Mouse (Mus musculus) ovary, postnatal 14 days (tissue): ENCODE measurements around the gene Smpd4.
"Not testable (repeated sequence)": the region's sequence is repeated elsewhere in the genome, so short reads cannot be mapped to it uniquely, and the experiment has no call there.

ENCODE experiments used
- DNase-seq: peaks from one replicate; pipeline ENCODE4 v3.0.0; 2022; ENCODE audit warnings: low spot score

Gene Smpd4

DNA sequence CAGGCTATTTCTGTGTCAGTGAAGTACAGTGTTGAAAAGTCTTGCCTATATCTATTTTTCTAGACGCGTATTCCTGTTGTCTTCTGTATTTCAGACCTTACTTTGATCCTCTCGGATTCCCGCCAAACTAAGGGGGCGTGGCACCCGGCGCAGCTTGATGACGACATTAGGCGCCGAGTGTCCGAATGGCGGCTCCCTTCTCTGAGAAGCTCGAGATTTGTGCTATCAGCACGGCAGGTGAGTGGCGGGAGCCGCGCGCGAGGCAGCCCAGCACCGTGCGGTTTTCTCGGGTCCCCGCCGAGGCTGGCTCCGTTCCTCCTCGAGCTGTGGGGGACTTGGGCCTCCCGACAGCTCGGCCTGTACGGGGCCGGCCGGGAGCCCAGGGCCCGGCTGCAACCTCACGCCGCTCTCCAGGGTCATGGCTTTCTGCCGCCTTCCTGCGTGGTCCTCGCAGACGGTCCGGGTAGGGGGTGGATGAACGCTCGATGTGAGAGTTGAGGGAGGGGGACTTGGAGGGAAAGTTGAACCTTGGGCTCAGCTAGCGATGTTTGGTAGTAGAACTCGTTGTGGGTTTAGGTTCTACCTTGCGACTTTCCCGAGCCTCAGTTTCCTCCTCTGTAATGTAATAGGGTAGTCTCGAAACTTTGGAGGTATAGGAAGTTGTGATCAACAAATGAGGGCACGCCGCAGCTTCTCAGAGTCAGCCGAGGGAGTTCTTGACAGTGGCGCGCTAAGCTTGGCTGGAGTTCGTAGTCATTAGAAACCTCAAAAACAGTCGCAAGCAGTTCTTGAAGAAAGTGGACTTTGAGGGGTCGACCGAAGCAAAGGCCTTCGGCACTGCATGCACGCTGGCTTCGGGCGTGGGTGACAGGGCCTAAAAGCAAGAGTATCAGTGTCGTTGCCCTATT, at the start of gene Smpd4:
TSS of gene Smpd4 (plus strand) at position 157 of the 908 bp plus-strand sequence.
- peak; percentile 98 for DNase-seq

DNA sequence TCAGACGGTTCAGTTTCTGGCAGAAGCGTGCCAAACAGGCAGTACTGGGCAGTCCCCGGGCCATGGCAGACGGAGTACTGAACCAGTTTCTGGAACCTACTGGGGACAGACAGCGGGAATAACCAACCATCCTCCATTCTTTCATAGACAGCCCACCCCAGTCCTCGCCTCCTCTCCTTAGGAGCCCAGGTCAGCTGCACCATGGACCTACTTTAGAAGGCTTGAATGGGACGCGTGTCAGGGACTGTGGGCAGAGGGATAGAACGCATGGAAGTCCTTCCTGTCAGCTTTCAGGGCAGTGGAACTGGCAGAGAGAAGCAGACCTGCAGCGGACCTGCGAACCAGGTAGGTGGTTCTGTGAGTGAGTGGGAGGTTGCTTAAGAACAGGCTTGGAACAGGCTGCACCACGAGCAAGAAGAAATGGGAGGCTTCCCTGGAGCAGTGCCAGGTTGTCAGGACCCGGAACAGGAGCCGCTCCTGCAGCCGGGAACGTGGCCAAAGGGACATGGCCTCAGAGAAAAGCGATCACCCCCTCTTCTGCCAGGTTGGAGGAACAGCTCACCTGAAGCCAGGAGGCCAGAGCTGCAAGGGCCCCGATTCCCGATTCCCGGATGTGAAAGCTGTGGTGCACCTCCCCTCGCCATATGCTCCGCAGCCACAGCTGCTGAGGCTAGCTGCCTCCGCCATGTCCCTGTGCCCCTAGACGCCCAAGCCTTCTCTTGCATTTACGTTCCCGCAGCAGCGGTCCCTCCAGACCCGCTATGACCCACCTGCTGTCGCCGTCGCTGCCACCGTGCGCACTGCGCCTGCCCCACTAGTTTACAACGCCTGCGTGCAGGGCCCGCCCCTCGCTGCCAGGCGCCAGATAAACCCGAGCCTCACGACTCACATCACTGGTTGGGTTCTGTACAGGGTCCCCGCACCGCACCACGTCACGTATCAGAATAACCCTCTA, 43.0 kb upstream of the Smpd4 start:
- peak; percentile 70 for DNase-seq

DNA sequence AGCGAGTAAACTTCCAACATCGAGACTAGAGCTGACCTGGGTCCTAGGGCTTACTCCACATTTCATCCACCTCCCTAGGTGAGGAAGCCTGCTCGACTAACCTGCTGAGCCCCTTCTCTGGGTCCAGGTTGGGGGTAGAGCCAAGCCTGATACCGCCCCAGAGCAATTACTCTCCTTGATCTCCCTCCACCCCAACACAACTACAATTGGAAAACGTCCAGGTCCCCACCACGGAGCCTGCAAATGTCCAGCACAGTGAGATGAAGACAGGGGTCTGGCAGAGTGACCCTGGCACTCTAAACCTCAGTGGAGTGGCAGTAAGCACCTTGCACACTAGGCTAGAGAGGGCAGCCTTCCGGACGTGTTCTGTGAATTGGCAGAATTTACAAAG, 42.3 kb upstream of the Smpd4 start:
- no peak for DNase-seq

DNA sequence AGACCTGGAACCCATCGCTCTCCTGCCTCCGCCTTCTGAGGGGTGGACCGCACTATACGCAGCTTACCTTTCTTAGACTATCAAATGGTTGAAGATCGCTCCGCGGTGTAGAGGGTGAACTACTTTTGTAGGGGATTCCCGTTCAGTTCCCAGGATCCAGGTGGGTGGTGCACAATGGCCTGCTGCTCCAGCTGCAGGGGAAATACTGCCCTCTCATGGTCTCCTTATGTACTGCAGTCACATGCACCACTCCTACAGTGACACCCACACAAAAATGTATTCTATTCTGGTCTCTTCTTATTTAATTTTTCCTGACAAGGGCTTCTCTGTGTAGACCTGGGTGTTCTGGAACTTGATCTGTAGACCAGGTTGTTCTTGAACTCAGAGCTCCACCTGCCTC, 36.1 kb upstream of the Smpd4 start, which contains the start of gene Slc7a4:
TSS of gene Slc7a4 (minus strand) at position 151 of the 400 bp plus-strand sequence.
- no peak for DNase-seq

DNA sequence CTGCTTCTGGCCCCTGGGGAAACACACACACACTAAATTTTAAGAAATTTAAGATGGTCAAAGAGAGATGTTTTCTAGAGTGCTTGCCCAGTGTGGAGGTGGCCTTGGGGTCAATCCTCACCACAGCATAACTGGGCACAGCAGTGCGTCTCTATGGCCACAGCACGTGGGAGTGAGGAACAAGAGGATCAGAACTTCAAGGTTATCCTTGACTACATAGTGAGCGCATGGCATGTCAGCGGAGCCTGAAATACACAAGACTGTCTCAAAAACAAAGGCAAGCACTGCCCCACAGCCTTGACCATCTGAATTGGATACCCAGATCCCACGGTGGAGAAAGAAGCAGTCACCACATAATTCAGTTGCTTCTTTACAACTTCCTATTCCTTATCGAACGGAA, 34.6 kb upstream of the Smpd4 start:
- DNase-seq: no peak

DNA sequence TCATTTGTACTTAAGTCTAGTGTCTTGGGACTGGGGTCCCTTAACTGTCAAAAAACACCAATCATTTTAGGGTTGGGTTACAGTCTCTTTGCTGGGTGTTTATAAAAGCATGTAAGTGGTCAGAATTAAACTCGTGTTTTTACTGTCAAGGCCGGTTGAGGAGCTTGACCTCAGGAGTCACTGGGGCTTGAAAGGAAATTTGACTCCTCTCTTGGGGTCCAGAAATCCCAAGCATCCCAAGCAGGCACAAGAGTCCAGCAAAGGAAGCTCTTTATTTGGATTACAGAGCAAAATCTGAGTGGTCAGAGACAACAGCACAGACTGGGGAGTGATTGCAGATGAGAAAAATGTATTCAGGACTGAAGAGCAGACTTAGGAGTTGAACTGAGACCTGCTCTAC, 28.4 kb upstream of the Smpd4 start:
- no peak for DNase-seq

DNA sequence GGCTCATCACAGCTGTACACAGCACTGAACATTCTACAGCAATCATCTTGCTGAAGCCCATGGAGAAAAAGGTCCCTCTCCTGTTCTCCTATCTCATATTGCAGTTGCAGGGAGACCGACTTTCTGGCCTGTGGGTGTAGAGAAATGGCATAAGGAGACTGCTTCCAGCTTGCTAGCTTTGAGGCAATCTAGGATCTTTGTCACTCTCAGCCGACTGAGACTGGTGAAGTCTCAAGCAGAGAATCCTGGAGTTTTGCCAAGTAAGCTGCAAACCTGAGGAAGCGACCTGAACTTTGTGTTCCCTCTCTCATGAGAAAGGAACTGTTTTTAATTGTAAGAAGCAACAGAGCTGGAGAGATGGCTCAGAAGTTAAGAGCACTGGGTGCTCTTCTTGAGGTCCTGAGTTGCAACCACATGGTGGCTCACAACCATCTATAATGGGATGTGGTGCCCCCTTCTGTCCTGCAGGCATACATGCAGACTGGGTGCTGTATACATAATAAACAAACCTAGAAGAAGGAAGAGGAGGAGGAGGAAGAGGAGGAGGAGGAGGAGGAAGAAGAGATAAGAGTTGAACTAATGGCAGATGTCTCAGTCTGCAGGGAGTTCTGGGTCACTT, 18.1 kb upstream of the Smpd4 start:
- no peak for DNase-seq

DNA sequence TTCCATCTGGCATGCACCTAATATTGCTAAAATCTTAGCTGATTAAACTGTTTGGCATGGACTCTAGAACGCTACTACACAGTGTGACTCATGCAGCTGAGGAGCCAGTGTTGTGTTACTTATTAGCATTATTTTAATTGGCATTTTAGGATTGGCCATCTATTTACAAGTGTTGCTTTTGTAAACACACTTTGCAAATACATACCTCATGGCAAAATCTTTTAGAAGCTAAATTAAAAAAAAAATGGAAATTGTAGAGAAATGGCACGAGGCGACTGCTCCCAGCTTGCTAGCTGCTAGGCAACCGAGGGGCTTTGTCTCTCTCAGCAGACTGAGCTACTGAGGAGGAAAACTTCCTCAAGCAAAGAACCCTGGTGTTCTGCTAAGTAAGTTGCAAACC, 14.2 kb upstream of the Smpd4 start:
- DNase-seq: no peak

DNA sequence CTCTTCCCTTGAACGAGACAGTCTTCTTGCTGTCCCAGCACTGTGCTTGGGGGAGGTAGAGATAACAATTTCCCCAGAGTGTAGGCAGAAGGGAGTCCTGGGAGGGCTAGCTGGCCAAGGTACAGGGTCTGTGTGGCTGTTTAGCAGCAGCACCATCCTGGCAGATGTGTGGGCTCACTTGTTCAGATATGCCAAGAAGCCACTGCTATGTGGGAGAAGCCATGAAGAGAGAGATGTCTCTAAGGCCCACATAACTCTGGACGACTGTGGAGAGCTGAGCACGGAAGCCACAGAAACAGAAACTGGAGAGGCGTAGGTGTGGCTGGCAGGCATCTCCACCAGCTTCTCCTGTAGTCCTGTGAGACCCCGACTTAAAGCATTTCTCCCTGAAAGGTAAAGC, 13.5 kb upstream of the Smpd4 start:
- DNase-seq: no peak

DNA sequence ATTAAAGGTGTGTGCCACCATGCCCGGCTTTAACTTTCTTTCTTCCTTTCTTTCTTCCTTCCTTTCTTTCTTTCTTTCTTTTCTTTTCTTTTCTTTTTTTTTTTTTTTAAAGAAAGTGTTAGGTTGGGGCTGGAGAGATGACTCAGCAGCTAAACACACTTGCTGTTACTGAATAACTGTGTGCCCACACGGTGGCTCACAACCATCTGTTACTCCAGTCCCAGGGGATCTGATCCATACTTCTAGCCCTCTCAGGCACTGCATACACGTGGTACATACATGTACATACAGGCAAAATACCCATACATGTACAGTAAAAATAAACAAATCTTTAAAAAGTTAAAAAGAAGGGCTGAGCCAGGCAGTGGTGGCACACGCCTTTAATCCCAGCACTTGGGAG, 7.8 kb upstream of the Smpd4 start:
- DNase-seq: no peak

DNA sequence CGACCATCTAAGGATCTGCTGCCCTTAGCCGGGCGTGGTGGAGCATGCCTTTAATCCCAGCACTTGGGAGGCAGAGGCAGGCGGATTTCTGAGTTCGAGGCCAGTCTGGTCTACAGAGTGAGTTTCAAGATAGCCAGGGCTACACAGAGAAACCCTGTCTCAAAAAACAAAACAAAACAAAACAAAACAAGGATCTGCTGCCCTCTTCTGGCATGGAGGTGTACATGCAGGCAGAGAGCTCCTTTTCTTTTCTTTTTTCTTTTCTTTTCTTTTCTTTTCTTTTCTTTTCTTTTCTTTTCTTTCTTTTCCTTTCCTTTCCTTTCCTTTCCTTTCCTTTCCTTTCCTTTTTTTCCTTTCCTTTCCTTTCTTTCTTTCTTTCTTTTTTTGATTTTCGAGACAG, 4.4 kb upstream of the Smpd4 start:
- DNase-seq: not testable (repeated sequence)

DNA sequence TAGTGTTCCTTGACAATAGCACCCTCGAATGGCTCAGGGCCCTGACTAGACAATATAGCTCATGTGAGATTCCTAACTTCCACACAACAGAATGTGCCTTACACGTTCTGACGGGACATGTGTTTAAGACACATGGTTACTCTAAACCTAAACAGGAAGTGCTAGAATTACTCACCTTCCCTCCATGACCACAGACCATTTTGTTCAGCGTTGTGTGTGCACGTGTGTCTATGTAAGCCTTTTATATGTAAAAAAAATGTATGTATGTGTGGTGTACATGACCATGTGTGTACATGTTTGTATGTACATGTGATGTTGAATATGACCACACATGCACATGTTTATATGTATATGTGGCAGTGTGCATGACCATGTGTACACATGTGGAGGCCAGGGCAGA, 2.9 kb upstream of the Smpd4 start:
- no peak for DNase-seq

DNA sequence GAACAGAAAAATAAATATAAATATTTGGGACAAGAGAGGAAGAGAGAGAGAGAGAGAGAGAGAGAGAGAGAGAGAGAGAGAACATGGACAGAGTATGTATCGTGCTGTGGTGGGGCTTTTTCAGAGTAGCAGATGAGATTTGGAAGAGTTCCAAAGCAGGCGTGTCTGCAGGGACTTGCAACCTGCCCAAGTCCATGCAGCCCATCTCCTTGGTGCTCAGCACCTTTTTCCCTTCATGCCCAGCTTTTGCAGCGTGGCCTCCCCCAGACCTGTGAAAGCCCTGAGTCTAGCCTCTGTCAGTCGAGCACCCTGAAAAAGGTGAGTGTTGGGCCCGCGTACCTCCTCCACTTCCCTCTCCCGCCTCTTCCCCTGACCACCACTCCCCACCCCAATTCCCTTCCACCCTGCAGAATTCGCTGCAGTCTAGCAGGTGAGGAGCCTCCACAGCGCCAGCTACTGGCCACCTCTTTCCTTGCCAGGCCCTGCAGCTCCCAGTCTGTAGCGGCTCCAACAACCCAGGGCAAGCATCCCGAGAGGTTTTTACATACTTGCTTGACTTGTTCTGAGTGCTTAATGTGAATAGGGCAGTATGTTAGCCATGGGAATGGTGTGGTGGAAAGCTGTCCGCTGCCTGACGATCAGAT, 1.1 kb upstream of the Smpd4 start:
- DNase-seq: peak; percentile 31

DNA sequence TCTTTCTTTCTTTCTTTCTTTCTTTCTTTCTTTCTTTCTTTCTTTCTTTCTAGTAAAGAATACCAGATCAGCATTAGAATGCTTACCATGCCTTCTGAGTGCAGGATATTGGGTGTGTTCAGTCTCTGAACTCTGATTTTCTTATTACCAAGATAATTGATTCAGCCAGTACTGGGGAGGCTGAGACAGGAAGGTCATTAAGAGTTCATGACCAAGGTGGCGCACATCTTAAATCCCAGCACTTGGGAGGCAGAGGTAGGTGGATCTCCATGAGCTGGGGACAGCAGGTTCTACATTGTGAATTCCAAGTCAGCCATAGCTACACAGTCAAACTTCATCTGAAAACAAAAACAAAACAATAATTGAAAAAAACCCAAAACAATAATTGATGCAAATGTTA, 2.8 kb downstream of the Smpd4 start:
- DNase-seq: no peak

DNA sequence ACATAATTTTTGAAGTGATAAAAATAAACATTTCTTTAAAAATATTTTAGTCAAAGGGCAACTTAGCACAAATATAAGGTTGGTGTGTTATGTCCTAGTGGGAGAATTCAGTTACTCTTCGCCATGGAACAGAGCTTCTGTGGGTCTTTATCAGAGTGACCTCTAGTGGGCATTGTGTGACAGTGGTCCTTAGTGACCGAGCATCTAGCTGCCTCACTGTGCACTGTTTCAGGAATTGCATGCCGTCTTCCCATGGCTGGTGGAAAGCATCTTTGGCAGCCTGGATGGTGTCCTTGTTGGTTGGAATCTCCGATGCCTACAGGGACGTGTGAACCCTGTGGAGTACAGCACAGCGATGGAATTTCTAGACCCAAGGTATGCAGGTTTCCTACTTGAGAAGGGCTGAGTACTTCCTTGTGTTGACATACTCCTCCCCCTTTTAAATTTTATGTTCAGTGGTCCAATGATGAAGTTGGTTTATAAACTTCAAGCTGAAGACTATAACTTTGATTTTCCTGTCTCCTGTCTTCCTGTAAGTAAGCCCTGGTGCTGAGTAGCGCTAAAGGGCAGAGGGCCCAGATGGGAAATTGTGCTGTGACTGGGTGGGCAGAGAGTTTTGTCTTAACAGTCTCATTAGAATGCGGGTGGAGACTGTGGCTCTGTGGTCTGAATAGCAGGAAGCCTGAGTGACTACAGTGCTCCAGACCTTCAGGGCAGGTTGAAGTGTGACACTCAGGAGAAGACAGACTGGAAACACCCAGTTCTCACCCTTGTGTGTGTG, 6.5 kb downstream of the Smpd4 start:
- no peak for DNase-seq

DNA sequence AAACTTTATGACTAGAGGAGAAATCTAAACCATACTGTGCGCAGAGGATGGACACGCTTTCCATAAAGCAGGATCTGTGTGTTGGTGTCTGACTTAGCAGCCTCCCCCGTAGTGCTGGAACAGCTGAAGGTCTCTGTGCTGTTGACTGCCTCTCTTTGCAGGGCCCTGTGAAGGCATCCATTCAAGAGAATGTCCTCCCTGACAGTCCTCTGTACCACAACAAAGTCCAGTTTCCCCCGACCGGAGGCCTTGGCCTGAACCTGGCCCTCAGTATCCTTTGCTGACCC, 7.1 kb downstream of the Smpd4 start:
- no peak for DNase-seq

DNA sequence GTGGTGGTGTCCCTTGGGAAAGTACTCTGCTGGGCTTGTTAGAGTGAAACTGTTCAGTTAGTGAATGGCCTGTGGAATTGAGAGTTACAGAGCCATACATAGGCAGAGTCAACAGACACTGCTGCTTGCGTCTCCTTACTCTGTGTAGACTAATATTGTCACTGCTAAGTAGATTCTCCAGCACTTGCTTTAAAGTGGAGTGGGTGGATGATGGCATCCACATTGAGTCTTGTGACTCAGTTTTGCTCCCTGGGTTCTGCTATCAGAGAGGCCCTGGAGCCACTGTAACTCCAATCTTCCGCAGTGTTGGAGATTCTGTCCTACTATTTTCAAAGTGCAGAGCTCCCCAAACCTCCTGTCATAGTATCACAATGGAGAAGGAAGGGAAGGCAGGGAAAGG, 13.4 kb downstream of the Smpd4 start:
- no peak for DNase-seq

DNA sequence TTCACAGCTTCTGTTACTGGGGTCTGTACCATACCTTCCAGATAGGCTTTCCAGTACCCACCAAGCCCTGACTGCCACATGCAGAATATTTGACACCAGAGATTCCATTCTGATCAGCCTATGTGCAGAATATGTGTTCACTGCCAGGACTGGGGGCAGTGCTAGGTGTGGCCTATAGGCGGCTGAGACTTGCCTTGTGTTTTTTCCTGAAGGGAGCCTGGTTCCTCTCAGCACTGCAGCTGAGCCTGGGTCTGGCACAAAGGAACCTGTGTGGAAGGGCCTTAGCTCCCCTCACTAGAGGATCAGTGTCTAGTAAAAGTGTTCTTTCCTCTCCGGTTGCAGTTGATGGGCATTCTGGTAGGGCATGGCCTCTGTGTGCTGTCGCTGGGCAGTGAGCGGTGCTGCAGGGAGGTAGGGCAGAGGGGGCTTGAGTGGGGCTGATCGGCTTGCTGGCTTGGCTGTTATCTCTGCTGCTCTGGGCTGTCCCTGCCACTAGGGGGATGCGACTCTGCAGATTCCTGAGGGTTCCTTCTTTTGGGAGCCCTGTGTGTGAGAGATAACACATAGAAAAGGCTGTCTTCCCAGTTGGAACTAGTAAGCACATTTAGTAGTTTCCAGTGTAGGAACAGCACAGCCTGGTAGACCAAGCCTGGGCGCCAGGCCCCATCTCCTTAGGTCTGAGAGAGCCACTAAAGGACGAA, 14.5 kb downstream of the Smpd4 start:
- DNase-seq: no peak

DNA sequence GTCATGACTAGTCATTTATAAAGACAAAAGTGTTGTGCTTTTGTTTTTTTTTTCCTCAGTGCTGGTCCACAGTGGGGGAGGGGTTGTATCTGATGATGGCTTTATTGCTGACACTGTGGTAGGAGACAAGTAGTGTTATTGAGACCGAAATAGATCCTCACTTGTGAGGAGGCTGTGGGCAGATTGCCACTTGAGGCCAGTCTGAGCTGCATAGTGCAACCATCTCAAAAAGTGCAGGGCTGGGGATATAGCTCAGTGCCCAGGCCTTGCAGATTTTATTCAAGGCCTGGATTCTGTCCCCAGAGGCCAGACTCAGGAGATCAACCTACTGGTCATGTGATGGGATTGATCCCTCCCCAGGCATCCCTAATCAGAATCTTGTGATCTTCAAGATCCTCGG, 17.8 kb downstream of the Smpd4 start:
- DNase-seq: no peak

DNA sequence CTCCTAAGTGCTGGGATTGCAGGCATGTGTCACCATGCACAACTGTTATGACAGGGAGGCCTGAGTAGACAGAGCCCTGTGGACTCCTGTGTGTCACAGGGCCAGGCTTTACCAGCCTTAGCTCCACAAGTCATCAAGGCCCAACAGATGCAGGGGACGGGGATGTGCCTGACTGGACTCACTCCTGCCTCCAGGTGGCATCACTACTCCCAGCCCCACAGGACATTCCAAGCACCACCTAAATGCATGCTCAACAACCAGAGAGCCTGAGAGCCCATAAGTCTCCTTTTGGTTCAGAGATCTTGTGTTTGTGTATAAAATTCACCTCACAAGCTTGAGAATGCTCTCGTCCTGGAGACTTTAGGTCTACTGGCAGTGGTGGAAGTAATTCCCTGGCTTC, 18.5 kb downstream of the Smpd4 start:
- no peak for DNase-seq
